Mouse (Mus musculus) hindbrain, embryonic 11.5 days (tissue): ENCODE data around the gene Sh2b3. TPM values are rescaled to one million over a fixed set of nuclear protein-coding genes. Genes with fewer than 3 reads are reported as not detected.
A peak's percentile ranks its signal among the peaks of the same experiment; 100 is the strongest.

Experiments
- ATAC-seq: fragments of 200-750 bp; cut with Nextera tagmentation; 2 replicates; pipeline ENCODE4 v1.8.0; 2017; ENCODE audit warnings: mild to moderate bottlenecking, moderate TSS enrichment, moderate library complexity; ENCODE audit not compliant: low FRiP score
- DNase-seq: peaks from one replicate; pipeline ENCODE4 v3.0.0-alpha.2; 2015; ENCODE audit warnings: low spot score
- H3K27ac ChIP-seq: fragments of 300-500 bp; sonication (generic); 2 replicates; pipeline ENCODE4 v1.5.1; 2014; ENCODE audit warnings: mild to moderate bottlenecking, low read depth, low read length
- H3K27me3 ChIP-seq: fragments of 300-500 bp; sonication (generic); 2 replicates; pipeline ENCODE4 v1.6.1; 2014; ENCODE audit warnings: mild to moderate bottlenecking, low read length, moderate library complexity, mixed read lengths; ENCODE audit not compliant: control insufficient read depth, insufficient read depth
- H3K36me3 ChIP-seq: fragments of 300-500 bp; sonication (generic); 2 replicates; pipeline ENCODE4 v1.6.1; 2014; ENCODE audit warnings: mild to moderate bottlenecking, low read length, moderate library complexity, mixed read lengths; ENCODE audit not compliant: control insufficient read depth, insufficient read depth
- H3K4me1 ChIP-seq: fragments of 300-500 bp; sonication (generic); replicated peaks from 2 replicates; pipeline ENCODE4 v1.6.1; 2014; ENCODE audit warnings: low read length, mixed read lengths; ENCODE audit not compliant: control insufficient read depth, insufficient read depth
- H3K4me2 ChIP-seq: fragments of 300-500 bp; sonication (generic); replicated peaks from 2 replicates; pipeline ENCODE4 v1.6.1; 2014; ENCODE audit warnings: mild to moderate bottlenecking, low read depth, low read length
- H3K4me3 ChIP-seq: fragments of 300-500 bp; sonication (generic); 2 replicates; pipeline ENCODE4 v1.5.1; 2014; ENCODE audit warnings: low read depth, low read length
- H3K9ac ChIP-seq: fragments of 300-500 bp; sonication (generic); 2 replicates; pipeline ENCODE4 v1.6.1; 2014; ENCODE audit warnings: low read depth, low read length
- H3K9me3 ChIP-seq: fragments of 300-500 bp; sonication (generic); 2 replicates; pipeline ENCODE4 v1.6.1; 2016; ENCODE audit warnings: low read length; ENCODE audit not compliant: control insufficient read depth
- WGBS: fragments of 180-500 bp; shearing (Covaris S2); extraction: QIAGEN DNeasy Blood & Tissue Kit; methylation state at CpG from one replicate; pipeline ENCODE4 v1.1.7; 2014; 5-methylcytosine and 5-hydroxymethylcytosine counted together
- polyA plus RNA-seq: library from polyadenylated mRNA; unstranded; fragments of >200 nt; fragmentation: Nextera tagmentation; extraction: Ambion mirVana; gene quantifications from 2 replicates; pipeline ENCODE4 v1.2.1, GENCODE M21; 2014

The Sh2b3 gene
- polyA plus RNA-seq, 1 experiment from 2014 or later: 8.4 TPM

DNA sequence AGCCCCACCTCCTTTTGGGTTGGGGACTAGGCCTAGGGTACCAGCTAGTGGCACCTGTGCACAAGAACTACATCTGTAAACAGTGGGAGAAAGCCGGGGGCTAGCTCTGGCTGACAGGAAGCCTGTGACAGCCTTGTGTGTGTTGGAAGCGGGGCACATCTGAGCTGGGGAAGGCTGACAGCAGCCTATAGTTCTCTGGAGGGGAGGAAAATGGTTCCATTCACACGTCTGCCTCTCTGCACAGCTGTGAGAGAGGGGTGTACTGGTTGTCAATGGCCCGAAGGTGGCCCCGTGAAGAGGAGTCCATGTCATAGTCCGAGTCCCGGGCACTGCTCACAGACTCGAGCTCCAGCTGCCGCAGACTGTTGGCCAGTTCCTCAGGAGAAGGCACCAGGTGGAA, 19.9 kb downstream of the Sh2b3 start:
- H3K4me1 ChIP-seq: no peaks in the 10 kb centered on the region
- peaks cover 19% of the 10 kb centered on the region for H3K36me3 ChIP-seq
- no peaks in the 10 kb centered on the region for H3K27me3 ChIP-seq
- WGBS: 91% methylated on average over 9 of the region's 9 CpGs
- no peak overlapping the region for H3K4me3 ChIP-seq
- H3K27ac ChIP-seq: no peak overlapping the region
- H3K9me3 ChIP-seq: no peaks in the 10 kb centered on the region
- no peak overlapping the region for H3K4me2 ChIP-seq
- H3K9ac ChIP-seq: no peak overlapping the region
- DNase-seq (no peak), ATAC-seq (no peak)

GRCm38 (mm10) chr5:121816611-121817010, 20.8 kb downstream of the Sh2b3 start:
- H3K4me3 ChIP-seq: no peak overlapping the region
- no peak for ATAC-seq
- WGBS: 98% methylated on average over 2 of the region's 2 CpGs
- H3K9me3 ChIP-seq: no peaks in the 10 kb centered on the region
- no peak overlapping the region for H3K9ac ChIP-seq
- no peak overlapping the region for H3K27ac ChIP-seq
- H3K4me2 ChIP-seq: no peak overlapping the region
- H3K27me3 ChIP-seq: no peaks in the 10 kb centered on the region
- peaks cover 27% of the 10 kb centered on the region for H3K36me3 ChIP-seq
- DNase-seq: no peak
- H3K4me1 ChIP-seq: no peaks in the 10 kb centered on the region

- no peak overlapping the region for H3K27ac ChIP-seq
- no peak overlapping the region for H3K9ac ChIP-seq
- no peak for ATAC-seq
- H3K9me3 ChIP-seq: no peaks in the 10 kb centered on the region
- no peak for DNase-seq
- H3K4me2 ChIP-seq: no peak overlapping the region
- no peaks in the 10 kb centered on the region for H3K27me3 ChIP-seq
- H3K36me3 ChIP-seq: peaks cover 33% of the 10 kb centered on the region
- no peak overlapping the region for H3K4me3 ChIP-seq
- 92% methylated on average over 8 of the region's 8 CpGs for WGBS
- no peaks in the 10 kb centered on the region for H3K4me1 ChIP-seq
Measured at GRCm38 (mm10) chr5:121815867-121816380, 21.5 kb downstream of the Sh2b3 start.

- H3K4me2 ChIP-seq: no peak overlapping the region
- H3K4me1 ChIP-seq: no peaks in the 10 kb centered on the region
- ATAC-seq: no peak
- H3K9me3 ChIP-seq: no peaks in the 10 kb centered on the region
- no peak overlapping the region for H3K9ac ChIP-seq
- H3K4me3 ChIP-seq: no peak overlapping the region
- H3K27me3 ChIP-seq: no peaks in the 10 kb centered on the region
- peak; percentile 63 for DNase-seq
- peaks cover 33% of the 10 kb centered on the region for H3K36me3 ChIP-seq
- 78% methylated on average over 3 of the region's 3 CpGs for whole genome bisulfite sequencing
- H3K27ac ChIP-seq: no peak overlapping the region
Measured at GRCm38 (mm10) chr5:121815067-121815466, 22.4 kb downstream of the Sh2b3 start.

- Histone ChIP-seq H3K4me3 (no peak overlapping the region), H3K36me3 (peaks cover 33% of the 10 kb centered on the region), H3K27ac (no peak overlapping the region), H3K4me2 (no peak overlapping the region), H3K9me3 (no peaks in the 10 kb centered on the region), H3K27me3 (no peaks in the 10 kb centered on the region), H3K9ac (no peak overlapping the region), H3K4me1 (no peaks in the 10 kb centered on the region)
- ATAC-seq: no peak
- WGBS: 95% methylated on average over 10 of the region's 10 CpGs
- DNase-seq: no peak
Measured at GRCm38 (mm10) chr5:121813744-121814143, 23.7 kb downstream of the Sh2b3 start.

GRCm38 (mm10) chr5:121812526-121813243, 24.8 kb downstream of the Sh2b3 start:
- no peaks in the 10 kb centered on the region for H3K9me3 ChIP-seq
- H3K4me2 ChIP-seq: no peak overlapping the region
- DNase-seq: no peak
- H3K4me3 ChIP-seq: no peak overlapping the region
- H3K36me3 ChIP-seq: peaks cover 33% of the 10 kb centered on the region
- 90% methylated on average over 7 of the region's 7 CpGs for WGBS
- no peak for ATAC-seq
- no peak overlapping the region for H3K9ac ChIP-seq
- no peak overlapping the region for H3K27ac ChIP-seq
- H3K27me3 ChIP-seq: no peaks in the 10 kb centered on the region
- H3K4me1 ChIP-seq: no peaks in the 10 kb centered on the region

- Histone ChIP-seq H3K27ac (no peak overlapping the region), H3K9ac (no peak overlapping the region), H3K27me3 (no peaks in the 10 kb centered on the region), H3K4me3 (no peak overlapping the region), H3K36me3 (peaks cover 25% of the 10 kb centered on the region), H3K4me2 (no peak overlapping the region), H3K9me3 (no peaks in the 10 kb centered on the region), H3K4me1 (no peaks in the 10 kb centered on the region)
- 94% methylated on average over 5 of the region's 5 CpGs for WGBS
- DNase-seq (no peak), ATAC-seq (no peak)
Measured at GRCm38 (mm10) chr5:121811485-121811931, 25.9 kb downstream of the Sh2b3 start.

GRCm38 (mm10) chr5:121810331-121811151, 26.9 kb downstream of the Sh2b3 start:
- Histone ChIP-seq H3K4me1 (no peaks in the 10 kb centered on the region), H3K27ac (no peak overlapping the region), H3K9ac (no peak overlapping the region), H3K4me3 (no peak overlapping the region), H3K27me3 (no peaks in the 10 kb centered on the region), H3K4me2 (no peak overlapping the region), H3K36me3 (peaks cover 24% of the 10 kb centered on the region), H3K9me3 (no peaks in the 10 kb centered on the region)
- WGBS: 92% methylated on average over 17 of the region's 17 CpGs
- ATAC-seq (no peak), DNase-seq (no peak)
